Mouse (Mus musculus) natural killer cell, adult 2 months (primary cell): ENCODE measurements around the gene Amz2.

Source experiments
- DNase-seq, 2 experiments: peaks; one replicate each; pipeline ENCODE4 v3.0.0; 2022; ENCODE audit warnings: low spot score in 2 of 2

Gene Amz2

DNA sequence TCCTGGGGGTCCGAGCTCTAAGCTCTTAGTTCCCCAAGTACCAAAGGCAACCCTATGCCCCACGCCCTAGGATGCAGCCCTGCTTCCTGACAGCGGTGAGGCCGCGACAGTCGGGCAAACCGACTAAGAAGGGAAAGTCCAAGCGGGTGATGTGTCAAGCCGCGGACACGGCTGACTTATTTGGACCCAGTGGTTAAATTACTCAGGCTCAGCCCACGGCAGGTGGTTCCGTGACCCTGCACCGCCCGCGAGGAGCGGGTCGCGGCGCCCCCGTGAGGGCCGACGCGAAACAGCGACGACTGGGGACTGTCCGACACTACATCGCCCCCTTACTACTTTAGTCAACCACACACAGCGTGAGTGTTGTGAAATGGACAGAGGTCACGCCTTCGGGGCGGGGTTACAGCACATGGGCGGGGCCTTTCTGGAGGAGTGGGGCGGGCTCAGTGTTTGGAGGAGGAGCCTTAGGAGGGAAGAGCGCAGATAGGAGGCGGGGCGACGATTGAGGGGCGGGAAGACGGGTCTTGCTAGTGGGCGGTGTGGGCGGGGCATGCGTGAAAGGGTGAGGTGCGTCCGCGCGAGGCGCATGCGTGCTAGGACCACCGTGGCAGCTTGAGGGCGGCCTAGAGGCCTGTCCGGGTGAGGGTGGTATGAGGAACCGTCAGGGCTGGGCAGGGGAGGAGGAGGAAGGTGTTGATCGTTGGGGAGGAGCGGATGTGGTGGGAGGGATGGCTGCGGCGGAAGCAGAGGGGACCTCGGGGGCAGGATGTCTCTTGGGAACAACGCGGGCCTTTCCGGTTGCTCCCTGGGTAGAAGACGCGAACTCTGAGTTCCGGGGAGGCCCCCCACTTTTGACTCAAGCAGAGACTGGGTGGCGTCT, at the start of gene Amz2:
Amz2 (plus strand) TSS at position 555 of the 880 bp plus-strand sequence.
- peak; percentile 100 for DNase-seq

- no peak for DNase-seq
Observed at GRCm38 (mm10) chr11:109376484-109377143, 49.1 kb upstream of the Amz2 start.

DNA sequence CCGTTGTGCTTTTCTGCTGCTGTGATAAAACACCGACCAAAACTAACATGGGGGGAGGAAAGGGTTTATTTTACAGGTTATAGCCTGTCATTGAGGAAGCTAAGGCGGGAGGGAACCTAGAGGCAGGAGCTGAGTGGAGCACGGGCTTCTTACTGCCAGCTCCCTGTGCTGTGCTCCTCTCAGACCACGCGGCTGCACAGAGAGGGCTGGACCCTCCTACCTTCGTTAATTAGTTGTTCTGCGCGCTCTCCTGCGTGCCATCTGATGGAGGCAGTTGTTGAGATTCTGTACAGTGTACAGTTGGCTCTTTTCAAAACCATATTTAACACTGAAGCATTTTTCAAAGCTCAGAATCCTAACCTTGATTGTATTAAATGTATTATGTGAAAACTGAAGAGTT, 48.3 kb upstream of the Amz2 start:
- DNase-seq: no peak

DNA sequence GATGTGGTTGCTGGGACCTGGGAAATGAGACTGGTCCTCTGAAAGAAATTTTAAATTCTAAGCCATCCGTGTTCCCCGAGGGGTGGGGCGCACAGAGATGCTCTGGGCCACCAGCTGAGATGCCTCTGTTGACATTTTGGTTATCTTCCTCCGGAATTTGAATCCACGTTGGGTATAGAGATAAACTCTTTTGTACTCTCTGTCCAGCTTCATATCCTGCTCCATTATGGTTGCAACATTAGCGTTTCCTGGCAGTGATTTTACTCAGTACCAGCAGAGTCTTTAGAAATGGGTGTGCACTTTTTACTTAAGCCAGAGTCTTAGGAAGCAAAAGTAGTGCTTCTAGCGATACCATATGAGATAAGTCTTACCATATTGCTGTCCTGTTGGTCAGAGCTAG, 47.7 kb upstream of the Amz2 start:
- no peak for DNase-seq

DNA sequence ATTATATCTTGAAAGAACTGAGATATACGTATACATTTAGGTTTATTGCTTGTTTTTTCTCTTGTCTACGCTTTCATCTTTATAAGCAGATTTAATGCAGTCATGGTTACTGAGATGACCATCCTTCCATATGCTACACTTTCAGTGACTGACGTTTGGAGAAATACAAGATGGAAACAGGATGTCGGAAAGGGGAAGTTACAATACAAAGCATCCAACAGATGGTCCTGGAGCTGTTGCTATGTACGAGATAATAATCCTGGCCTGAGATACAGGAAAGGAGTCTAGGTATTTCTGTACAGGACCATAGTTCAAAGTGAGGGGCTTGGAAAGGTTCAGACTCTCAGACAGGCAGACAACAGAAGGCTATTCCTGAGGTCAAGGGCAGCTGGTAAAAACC, 45.1 kb upstream of the Amz2 start:
- DNase-seq: no peak

DNA sequence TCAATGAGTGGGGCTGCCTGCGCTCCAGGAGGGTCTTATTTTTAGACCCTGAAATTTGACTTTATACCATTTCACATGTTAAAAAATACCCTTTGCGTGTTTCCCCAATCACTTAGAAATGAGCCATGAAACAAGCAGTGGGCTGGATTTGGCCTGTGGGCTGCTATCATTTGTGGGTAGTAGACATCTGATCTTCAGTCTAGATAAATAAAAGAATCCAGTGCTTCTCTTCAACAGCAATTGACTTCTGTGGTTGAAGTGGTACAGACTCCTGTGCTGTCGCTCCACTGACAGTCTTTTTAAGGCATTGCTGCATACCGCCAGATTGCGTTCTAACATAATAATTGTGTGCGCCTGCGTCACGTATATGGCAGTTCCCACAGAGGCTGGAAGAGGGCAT, 40.5 kb upstream of the Amz2 start:
- no peak for DNase-seq

DNA sequence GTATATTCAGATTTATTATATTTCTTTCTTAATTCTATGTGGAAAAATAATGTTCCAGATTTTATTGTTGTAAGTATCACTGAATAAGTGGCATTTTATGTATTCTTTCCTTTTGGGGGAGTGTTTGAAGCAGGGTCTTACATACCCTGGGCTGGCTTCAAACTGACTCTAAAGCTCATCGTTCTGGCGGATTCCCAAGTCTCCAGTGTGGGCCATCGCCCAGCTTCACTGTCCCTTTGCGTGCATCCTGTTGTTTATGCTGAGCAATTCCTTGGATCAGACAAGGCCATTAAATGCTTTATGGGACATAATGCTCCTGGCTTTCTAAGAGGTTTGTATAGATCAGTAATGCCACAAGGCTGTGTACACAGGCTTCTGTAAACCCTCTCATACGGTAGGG, 36.7 kb upstream of the Amz2 start:
- DNase-seq: no peak

- DNase-seq: no peak
Observed at GRCm38 (mm10) chr11:109391200-109391599, 34.5 kb upstream of the Amz2 start.

DNA sequence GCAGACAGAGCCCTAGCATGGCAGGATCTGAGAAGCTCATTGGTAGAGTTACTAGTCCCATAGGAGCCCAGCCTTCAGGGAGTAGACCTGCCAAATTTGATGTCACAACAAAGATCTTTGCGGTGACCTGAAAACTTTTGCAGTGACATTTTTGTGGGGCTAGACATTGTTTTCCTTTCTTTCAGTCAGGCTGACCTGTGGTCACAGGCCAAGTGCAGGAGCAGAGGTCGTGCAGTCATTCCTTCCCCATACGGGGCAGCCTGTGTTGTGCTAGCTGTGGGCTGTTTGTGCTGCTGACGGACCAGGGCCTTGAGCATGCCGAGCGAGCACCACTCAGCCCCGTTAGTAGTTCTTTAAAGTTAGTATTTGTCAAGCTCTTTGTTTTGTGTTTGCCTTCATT, 34.0 kb upstream of the Amz2 start:
- DNase-seq: no peak

DNA sequence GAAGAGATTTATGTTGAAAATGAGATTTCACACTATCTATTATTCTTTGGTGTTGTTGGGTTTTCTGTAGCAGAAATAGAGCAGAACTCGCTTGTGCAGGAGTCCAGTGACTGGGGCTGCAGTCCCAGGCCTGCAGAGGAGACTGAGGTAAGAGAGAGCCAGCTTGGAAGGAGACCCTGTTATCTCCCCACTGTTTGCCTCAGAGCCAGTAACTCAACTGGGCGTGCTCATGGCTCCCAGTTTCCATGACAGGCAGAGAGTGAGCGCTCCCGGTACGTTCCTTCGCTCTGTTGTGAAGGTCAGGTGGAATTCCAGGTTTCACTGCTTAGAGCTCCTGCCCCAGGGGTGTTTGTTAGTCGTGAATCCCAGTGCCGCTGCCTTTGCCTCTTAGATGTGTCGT, 33.1 kb upstream of the Amz2 start:
- no peak for DNase-seq

DNA sequence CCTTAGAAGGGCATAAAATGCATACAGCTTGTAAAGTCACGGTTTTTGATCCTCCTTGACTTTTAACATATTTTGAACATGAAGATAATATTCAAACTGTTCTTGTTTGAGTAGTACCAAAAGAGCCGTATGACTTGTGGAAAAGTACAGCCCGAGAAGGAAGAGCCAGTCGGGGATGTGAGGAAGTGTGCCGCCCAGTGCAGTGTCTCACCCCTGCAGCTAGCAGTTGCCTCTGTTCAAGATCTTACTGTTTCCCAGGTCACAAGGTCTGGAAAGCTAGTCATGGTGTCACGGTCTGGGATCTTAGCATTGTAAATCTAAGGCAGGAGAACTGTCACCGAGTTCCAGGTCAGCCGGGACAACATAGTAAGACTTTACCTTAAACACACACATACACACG, 31.0 kb upstream of the Amz2 start:
- no peak for DNase-seq

DNA sequence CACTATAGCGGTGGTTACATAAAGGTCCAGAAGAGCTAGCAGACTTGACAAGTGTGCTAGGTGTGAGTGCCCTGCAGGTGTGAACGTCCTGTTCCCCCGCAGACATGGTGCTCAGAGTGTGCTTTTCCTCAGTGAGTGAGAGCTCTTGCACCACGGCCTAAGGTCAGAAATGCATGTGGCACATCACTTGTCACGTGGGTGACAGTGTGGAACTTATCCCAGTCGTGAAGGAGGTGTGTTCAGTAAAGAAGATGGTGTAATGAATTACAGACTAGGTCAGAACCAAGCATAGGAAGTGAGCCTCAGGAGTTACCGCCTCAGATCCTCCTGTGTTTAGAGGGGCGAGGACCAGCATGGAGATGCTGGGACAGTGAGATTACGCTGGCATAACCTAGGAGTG, 30.5 kb upstream of the Amz2 start:
- DNase-seq: no peak

DNA sequence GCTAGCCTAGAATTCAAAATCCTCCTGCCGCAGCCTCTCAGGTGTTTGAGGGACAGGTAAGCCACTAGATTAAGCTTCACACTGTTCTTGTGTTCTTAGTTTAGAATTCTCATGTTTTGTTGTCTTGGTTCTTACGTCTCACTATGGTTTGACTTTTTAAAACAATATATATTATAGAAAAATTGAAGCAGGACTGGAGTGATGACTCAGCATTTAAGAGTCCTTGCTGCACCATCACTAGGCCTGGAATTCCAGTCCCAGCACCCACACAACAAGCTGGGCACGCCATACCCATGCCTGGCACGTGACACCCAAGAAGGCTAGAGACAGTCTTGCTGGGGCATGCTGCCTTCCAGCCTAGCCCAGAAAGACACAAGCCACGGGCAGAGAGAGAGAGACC, 19.3 kb upstream of the Amz2 start:
- DNase-seq: no peak

- DNase-seq: no peak
Observed at GRCm38 (mm10) chr11:109410197-109410980, 15.4 kb upstream of the Amz2 start.

- no peak for DNase-seq
Observed at GRCm38 (mm10) chr11:109413617-109414016, 12.1 kb upstream of the Amz2 start, which contains the start of gene 9930022D16Rik. 9930022D16Rik (plus strand) TSS chr11:109413917.

- no peak for DNase-seq
Observed at GRCm38 (mm10) chr11:109414802-109415201, 10.9 kb upstream of the Amz2 start.

GRCm38 (mm10) chr11:109416709-109417420, 8.9 kb upstream of the Amz2 start:
- no peak for DNase-seq

- peak; percentile 82 to 91 for DNase-seq
Observed at GRCm38 (mm10) chr11:109417472-109418040, 8.2 kb upstream of the Amz2 start.

GRCm38 (mm10) chr11:109419461-109419860, 6.3 kb upstream of the Amz2 start:
- DNase-seq: peak; percentile 32 to 39

- peak; percentile 87 to 90 for DNase-seq
Observed at GRCm38 (mm10) chr11:109419961-109420566, 5.7 kb upstream of the Amz2 start.

- peak; percentile 74 for DNase-seq
Observed at GRCm38 (mm10) chr11:109420567-109420962, 5.2 kb upstream of the Amz2 start.
